Mouse (Mus musculus): Measurements from ENCODE around the gene Cd22.

- no peak for TF ChIP-seq POLR2A (IDR thresholded peaks at IDR 0.05; ENCODE audit: insufficient read length, low read depth)
- no peak for TF ChIP-seq MYOG (IDR thresholded peaks at IDR 0.05; ENCODE audit: control insufficient read depth in 1 of 3, insufficient read depth in 1 of 3, insufficient read length in 2 of 3, low read depth in 2 of 3)
- no peak for TF ChIP-seq TCF12 (IDR thresholded peaks at IDR 0.05; ENCODE audit: insufficient read depth, poor library complexity, severe bottlenecking)
- TF ChIP-seq USF1 (IDR thresholded peaks at IDR 0.05; ENCODE audit: low read depth): no peak
- TF ChIP-seq POLR2AphosphoS2 (IDR thresholded peaks at IDR 0.05; ENCODE audit: insufficient read length, low read depth): no peak
- no peak for TF ChIP-seq E2F4 (IDR thresholded peaks at IDR 0.05; ENCODE audit: insufficient read depth)
- no peak for TF ChIP-seq REST (IDR thresholded peaks at IDR 0.05; ENCODE audit: insufficient read depth, insufficient read length)
- TF ChIP-seq MYOD1 (IDR thresholded peaks at IDR 0.05; ENCODE audit: control insufficient read depth in 1 of 3, insufficient read length in 2 of 3, low read depth in 2 of 3): no peak
Observed at GRCm38 (mm10) chr7:30829428-30829827, 50.7 kb downstream of the Cd22 start.
